Mouse (Mus musculus): Measurements from ENCODE around the gene Znrf2.

Znrf2 gene

DNA sequence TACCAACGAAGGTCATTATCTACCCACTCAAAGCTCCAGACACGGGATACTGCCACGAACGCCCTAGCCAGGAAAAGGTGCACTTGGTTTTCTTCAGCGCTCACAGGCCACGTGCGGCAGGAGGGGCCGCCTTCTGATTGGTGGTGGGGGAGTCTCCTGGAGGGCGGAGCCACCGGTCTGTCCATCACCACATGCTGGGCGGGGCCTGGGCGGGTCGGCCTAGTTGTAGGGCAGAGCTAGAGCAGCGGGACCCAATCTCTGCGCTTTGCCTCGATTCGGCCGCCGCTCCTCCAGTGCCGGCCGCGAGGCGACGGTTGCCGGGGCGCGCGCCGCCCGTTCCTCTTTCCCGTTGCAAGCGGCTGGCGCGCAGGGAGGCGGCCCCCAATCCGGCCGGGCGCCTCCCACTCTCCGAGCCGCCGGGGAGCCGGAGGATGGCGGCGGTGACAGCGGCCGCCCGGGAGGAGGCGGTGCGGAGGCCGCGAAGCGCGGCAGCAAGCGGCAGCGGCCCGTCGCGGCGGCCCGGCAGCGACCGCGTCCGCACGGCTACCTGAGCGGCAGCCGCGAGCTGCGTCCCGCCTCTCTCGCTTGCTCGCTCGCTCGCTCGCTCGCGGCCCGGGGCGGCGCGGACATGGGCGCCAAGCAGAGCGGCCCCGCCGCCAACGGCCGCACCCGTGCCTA is at the start of gene Znrf2:
Znrf2 (plus strand) TSS at position 529 of the 678 bp plus-strand sequence.
- DNase-seq (ENCODE audit: low read depth, low spot score): peak; percentile 89

DNA sequence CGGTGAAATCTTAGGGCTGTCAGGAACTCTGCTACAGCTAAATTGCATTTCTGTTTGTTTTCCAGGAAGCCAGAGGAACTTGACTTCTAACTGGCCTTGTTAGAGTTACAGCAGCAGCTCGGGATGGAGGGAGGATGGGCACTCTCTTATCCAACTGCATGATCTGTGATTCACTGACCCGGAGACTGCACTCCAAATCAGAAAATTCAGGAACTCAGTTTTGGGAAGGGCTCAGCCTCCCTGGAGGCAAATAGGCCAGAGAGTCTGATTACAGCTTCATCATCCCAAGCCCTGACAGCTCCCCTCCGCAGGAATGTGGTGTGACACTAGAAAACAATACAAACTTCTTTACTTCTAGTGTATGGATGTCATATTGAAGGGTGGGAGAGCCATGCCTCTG is 49.0 kb upstream of the Znrf2 start:
- no peak for DNase-seq (ENCODE audit: low read depth, low spot score)

DNA sequence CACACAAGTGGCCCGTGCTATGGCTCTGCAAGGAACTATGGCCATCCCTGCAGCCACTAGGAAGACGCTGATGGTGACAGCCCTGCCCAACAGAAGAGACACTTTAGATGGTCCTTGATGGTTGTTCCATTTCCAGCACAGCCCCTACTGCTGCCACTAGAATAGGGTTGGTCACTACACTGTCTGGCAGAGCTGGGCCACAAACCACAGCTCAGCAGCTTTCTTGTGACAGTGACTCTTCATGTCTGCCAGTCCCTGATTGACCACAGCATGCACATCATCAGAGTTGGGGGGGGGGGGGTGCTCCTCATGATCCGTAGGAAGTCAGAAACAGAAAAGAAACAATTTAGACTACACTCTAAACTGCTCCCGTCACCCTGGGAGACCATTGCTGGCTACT is 46.0 kb upstream of the Znrf2 start:
- no peak for DNase-seq (ENCODE audit: low read depth, low spot score)

DNA sequence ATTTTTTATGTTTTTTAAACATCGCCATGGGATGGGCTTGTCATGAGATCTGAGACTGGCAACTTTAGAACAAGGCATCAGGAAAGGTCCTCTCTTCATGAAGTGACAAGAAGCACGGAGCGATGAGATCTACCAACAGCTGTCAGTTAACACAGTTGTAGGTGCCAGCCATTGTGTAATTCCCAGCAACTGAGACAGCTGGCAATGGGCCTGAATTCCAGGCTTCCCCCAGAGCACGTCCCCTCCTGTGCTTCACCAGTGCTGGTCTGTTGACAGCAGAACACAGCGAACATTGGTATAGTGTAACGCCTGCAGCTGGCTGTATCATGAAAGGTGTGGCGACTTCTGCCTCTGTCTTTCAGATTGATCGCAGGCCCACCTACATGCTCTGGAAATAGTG is 45.5 kb upstream of the Znrf2 start:
- DNase-seq (ENCODE audit: low read depth, low spot score): no peak

DNA sequence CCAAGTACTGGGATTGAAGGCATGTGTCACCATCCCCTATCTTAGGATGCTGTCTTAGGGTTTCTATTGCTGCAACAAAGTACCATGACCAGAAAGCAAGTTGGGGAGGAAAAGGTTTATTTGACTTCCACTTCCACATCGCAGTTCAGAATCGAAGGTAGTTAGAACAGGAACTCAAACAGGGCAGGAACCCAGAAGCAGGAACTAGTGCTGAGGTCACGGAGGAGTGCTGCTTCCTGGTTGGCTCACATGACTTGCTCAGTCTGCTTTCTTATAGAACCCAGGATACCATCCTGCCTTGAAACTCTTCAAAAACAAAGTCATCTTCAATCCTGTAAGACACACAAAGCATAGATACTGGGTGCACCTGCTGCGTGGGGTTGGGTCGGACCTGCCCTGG is 44.6 kb upstream of the Znrf2 start:
- DNase-seq (ENCODE audit: low read depth, low spot score): no peak

DNA sequence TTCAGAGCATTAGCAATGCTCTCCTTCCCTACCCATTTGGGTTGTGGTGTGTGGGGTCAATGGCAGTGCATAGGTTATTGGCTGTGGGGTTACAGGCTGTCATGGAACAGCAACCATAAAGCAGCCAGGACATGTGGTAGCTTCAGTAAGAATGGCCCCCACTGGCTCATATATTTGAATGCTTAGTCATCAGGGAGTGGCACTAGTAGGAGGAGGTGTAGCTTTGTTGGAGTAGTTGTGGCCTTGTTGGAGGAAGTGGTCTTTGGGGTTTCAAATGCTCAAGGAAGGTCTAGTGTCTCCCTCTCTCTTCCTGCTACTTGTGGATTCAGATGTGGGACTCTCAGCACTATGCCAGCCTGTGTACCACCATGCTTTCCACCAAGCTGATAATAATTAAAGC is 41.0 kb upstream of the Znrf2 start:
- DNase-seq (ENCODE audit: low read depth, low spot score): no peak

DNA sequence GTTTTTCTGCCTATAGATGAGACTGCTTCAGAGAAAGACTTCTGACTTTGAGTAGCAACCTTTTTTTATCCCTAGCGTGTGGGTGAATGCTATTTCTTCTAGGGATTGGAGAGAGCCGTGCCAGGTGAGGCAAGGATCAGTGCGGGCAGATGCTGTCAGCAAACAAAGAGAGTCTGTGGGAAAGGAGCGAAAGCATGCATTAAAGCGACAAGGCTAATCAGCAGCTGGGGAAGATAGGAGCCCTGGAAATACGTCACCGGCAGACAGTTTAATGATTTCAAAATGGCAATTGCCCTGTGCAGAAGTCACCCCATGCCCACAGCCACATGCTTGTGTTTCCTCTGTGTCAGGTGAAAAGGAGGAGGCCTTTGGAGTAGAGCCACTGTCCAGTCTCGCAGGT is 39.1 kb upstream of the Znrf2 start:
- no peak for DNase-seq (ENCODE audit: low read depth, low spot score)

DNA sequence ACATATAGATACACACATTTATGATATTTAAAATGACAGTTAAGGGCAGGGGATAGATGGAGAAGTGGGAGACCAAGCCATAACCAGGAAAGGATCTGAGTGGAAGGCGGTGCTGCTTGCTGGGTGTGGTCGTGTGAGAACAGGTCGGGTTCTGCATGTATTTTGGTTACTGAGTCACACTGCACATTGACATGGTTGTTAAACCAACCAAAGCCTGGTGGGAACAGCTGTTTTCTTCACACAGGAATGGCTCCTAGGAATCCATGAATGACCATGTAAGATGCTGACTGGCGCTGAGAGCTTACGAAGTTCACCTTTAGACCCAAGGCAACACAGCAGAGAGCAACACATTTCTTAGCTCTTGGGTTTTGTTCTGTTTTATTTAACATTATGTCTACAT is 36.7 kb upstream of the Znrf2 start:
- no peak for DNase-seq (ENCODE audit: low read depth, low spot score)

DNA sequence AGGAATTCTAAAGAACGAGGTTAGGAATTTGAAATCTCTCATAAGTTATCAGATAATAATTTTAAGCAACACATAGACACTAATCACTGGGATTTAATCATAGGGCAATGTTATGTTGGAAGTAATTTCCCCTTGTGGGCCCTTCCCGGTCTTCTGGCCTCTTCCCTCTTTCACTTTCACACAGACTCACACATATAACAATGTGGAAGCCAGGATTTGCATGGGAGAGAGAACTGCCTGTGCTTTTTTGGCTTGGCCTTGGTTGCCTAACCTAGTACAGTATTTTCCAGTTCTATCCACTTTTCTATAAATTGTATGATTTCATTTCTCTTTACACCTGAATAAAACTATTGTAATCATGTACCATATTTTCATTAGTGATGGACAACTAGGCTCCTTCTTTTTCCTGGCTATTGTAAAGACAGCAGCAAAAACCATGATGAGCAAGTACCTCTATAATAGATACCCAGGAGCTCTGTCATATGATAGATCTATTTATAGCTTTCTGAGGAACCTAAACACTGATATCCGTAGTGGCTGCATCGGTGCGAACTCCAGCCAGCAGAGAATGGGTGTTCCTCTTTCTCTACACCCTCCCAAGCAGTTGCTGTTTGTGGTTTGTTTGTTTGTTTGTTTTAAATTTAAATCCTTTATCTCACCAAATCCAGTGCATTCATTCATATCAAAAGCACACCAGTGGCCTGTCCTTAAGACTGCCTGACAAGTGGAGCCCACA is 36.0 kb upstream of the Znrf2 start:
- DNase-seq (ENCODE audit: low read depth, low spot score): no peak

DNA sequence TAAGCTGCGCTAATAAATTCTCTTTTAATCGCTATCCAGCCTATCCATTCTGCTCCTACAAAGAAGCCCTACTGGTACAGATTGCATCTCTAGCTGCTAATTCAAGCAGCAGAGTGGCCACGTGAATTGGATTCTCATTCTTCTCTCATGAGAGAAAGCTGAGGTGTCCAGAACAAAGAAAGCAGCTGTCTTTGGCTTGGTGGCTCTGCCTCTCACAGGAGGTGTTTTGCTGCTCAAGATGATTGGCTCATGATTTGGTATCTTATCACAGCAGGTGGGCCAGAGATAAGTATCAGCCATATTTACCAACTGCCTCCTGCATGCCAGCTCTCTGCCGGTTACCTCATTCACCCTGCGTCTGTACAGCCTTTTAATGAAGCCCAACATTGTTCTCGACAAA is 34.8 kb upstream of the Znrf2 start:
- no peak for DNase-seq (ENCODE audit: low read depth, low spot score)

DNA sequence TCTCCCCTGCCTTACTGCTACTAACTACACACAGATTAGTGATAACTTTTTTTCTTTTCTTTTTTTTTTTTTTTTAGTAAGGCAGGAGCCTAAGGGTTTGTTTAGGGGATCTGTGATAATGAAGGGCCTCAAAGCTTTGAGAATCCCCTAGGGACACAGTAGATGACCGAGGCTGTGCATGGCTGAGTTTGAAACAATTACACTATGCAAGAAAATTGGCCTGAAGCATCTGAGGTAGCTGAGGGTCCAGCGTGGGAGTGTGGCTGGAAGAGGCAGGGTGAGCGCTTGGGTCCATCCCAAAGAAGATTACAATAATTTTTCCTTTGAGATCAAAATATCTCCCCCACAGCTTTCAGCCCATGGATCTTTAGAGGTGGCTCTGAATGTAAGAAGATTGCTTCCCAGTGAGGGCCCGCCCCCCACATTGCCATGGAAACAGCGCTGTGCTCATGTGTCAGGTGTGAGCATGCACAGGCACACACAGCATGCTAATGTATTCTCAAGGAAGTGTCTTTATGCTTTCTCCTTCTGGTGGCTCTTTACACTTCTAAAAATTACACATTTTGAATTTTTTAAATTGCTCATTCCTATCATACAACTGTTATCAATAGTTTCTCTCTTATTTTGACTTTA is 31.5 kb upstream of the Znrf2 start:
- DNase-seq (ENCODE audit: low read depth, low spot score): no peak

DNA sequence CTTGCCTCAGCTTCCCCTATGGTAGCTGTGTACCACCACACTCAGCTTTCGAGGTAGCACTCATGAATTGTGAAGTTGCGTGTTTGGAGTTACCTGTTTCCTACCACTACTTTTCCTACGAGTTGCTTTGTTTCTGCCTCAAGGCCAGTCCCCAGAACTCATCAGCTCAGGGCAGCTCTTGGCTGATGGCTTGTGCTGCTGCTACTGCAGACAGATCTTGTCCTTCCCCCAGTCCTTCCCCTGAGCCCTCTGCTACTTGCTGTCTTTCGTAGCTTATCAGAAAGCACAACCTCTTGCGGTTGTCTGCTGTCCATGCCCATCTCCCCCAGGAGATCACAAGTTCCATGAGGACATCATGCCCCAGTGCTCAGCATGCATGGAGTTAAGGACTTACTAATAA is 29.9 kb upstream of the Znrf2 start:
- DNase-seq (ENCODE audit: low read depth, low spot score): no peak

DNA sequence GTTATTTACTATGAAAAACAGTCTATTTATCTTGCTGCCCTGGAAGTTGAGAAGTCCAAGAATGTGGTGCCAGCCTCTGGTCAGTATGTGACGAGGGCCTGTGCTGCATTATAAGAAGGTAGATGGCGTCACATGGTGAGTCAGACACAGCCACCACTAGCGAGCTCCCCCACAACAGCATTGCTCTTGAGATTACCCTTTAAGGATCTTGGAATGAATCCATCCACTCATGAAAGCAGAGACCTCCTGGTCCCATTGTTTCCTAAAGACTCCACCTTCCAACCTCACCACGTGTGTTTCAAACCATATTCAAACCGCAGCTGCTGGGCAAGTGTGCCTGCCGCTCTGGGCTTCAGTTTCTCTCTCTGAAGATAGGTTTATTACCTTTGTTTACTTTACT is 28.2 kb upstream of the Znrf2 start:
- DNase-seq (ENCODE audit: low read depth, low spot score): no peak

DNA sequence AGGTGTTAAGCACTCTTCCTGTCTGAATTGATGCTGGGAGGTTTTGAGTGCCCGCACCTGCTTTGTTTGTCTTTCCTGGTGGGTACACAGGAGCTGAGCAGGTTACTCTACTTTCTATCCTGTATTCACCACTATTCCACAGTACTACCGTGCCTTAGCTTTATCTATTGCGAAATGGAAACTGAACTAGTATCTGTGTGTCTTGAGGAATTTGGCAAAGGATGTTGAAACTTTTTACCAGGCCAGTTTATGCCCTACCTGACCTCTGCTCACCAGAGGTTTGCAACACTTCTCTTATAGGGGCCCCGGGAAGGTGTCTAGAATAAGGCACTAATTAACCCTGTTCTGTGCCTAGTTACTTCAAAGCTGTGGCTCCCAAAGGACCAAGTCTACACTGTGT is 27.6 kb upstream of the Znrf2 start:
- no peak for DNase-seq (ENCODE audit: low read depth, low spot score)

DNA sequence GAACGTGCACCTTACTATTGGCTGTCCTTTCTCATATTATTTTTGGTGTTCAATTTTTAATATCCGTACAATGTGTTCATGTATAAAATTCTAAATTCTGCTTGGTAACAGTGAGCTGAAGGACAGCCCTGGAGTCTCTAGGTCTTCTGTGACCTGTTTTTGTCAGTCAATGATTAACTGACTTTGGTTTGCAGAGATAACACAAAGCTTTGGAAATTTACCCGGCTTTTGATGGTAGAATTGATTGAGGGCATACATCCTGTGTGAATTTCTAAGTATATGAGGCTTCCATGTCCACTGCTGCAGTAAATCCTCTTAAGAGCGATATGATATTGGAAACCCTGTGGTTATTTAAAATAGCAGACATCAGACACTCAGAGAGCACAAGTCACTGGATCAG is 26.6 kb upstream of the Znrf2 start:
- DNase-seq (ENCODE audit: low read depth, low spot score): no peak

DNA sequence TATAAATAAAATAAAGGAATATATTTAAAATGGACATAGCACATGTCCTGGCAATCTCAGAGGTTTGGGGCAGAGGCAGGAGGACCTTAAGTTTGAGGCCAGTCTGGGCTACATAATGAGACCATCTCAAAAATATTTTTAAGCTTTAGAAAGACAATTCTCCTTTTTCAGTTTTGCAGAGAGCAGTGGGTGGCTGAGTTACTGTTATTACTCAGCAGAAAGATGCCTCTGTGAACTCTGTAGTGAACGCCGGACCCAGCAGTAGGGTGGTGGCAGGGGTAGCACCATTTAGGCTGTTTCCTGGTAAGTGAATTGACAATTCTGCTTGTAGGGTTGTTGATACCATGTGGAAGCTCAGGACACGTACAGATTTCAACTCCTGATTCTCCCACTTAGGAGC is 22.9 kb upstream of the Znrf2 start:
- no peak for DNase-seq (ENCODE audit: low read depth, low spot score)

DNA sequence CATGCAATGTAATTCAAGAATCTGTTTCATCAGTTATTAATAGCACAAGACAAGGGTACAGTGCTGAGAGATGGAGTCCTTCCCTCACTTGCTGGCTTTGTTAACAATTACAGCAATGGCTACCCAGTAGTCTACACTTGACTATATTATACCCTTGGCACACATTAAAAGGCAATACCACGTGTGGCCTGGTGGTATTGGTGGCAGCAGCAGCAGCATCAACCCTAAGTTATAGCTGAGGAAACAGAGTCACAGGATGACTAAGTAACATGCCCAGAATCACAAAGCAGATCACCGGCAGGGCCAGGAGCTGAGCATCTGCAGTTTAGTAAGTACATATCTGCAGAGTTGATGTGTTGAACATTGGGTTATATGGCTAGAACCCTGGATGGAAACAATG is 22.3 kb upstream of the Znrf2 start:
- DNase-seq (ENCODE audit: low read depth, low spot score): no peak

DNA sequence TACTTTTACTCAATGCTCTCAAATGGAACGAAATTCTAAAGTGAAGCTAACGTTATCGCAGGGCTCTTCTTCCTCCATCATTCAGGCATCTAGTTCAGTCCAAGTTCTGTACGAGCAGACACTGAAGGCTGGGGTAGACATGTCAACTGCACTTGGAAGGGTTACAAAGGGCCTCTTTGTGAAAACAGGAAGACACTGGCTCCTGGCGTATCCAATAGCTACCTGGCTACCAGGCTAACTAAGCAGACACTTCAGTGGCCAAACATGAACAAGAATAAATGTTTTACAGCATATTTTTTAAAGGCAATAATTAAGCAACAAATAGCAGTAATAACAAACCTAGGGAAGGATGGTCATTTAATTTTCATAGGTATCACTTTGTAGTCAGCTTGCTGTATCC is 21.7 kb upstream of the Znrf2 start:
- DNase-seq (ENCODE audit: low read depth, low spot score): no peak

DNA sequence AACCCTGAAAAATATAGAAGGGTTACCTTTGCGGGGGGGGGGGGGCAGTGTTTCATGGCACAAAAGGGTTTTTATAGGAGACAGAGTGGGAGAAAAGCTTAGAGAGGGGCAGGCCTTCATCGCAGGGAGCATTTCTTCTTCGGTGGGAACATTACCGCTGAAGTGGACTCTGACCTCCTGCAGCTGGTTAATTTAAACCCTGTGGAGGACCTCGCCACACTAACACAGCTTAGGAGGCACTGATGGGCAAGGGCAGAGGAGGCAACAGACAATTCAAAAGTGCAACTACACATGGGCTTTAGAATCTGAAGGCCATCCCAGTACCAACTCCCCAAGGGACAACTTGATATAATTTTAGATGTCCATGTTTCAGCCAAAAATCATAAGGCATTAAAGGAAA is 20.7 kb upstream of the Znrf2 start:
- DNase-seq (ENCODE audit: low read depth, low spot score): no peak

DNA sequence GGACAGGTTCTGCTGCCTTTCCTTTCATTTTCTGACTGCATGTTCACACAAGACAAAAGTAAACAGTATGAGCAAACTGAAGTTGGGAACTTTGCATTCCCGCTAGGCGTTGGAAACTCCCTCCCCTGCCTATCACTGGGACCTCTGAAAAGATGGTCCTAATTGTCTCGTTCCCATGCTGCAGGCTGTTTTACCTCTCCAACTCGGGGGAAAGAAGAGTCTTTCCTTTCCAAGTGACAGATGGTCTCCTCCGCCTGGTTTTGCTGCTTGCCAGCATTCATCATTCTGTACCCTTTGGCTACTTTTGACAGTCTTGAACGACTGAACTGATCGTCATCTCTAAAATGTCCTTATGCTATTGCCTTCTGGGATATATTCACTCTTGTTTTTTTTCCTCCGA is 14.4 kb upstream of the Znrf2 start:
- no peak for DNase-seq (ENCODE audit: low read depth, low spot score)

DNA sequence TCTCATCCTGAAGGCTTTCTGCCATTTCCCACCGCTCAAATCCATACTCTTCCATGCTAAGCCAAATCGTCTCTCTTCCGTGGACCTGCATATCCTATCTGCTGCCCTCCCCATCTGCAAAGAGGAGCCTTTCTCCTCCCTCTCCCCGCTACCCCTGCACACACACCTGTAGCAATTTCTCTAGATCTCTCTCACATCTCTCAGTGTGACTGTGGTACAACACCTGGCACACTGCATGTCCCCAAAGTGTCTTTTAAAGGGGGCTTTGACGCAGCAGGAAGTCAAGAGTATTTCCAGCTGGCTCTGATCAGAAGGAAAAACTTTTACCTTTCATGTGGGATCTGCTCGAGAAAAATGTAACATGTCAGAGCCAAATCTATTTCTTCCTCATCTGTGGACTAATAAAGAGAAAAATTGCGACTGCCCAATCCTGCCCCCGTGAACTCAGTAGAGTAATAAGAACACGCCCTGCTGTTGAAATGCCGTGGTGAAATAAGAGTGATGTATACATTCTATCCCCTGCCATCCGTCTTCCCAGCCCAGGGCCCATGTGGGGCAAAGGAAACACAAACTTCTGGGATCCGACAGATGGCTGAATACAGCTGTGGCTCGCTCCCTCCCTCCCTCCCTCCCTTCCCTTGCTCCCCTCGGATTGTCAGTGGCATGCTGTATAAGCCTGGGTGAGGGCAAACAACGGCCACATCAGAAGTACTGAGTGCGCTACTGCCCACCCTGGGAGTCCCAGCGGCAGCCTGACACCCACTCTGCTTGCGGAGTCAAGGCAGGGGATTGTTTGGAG is 12.5 kb upstream of the Znrf2 start:
- DNase-seq (ENCODE audit: low read depth, low spot score): no peak

DNA sequence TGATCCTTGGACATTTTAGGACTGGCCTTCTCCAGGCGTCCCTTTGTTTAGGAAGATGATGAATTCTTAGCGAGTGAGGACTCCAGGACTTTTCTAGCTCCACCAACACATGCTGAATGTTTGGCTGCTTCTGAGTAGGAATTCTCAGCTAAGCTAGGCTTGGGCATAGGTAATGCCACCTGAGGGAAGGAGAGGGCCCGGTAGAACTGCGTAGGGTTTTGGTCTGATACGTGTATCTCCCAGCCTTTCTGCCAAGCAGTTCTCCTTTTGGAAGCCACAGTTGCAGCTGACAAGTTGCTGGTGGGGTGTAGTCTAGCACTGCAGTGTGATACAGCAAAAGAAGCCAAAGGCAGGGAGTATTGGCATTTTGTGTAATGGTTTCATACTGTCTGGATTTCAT is 10.9 kb upstream of the Znrf2 start:
- DNase-seq (ENCODE audit: low read depth, low spot score): no peak
